Mouse (Mus musculus) megakaryocyte-erythroid progenitor cell, adult 5-6 weeks (primary cell): ENCODE data around the gene Nop2. TPM values are rescaled to one million over a fixed set of nuclear protein-coding genes. Genes with fewer than 3 reads are reported as not detected.
"Not testable (repeated sequence)": the region's sequence is repeated elsewhere in the genome, so short reads cannot be mapped to it uniquely, and the experiment has no call there.

Experiments used
- ATAC-seq: replicated peaks from 2 replicates; pipeline ENCODE4 v1.8.0; 2016; ENCODE audit warnings: mild to moderate bottlenecking, inconsistent platforms; ENCODE audit not compliant: severe bottlenecking, poor library complexity, low FRiP score, low TSS enrichment
- total RNA-seq, 2 experiments: library from RNA; stranded (forward) in 1 of 2; stranded (reverse) in 1 of 2; fragments of 200-1000, 215-1000 nt in 1 of 2; fragments of >200 nt in 1 of 2; fragmentation: Nextera tagmentation in 1 of 2; gene quantifications; 2 replicates each; pipeline ENCODE4 v1.2.3; 2014 to 2017

The Nop2 gene
- total RNA-seq, 2 experiments from 2014 or later, result 114 to 125 TPM

GRCm38 (mm10) chr6:125148926-125149568, 17.3 kb downstream of the Nop2 start:
- no peak for ATAC-seq

- no peak for ATAC-seq
These were observed 17.9 kb downstream of the Nop2 start for GRCm38 (mm10) chr6:125149569-125149950.

GRCm38 (mm10) chr6:125152212-125153017, 20.7 kb downstream of the Nop2 start:
- peak; percentile 44 for ATAC-seq

DNA sequence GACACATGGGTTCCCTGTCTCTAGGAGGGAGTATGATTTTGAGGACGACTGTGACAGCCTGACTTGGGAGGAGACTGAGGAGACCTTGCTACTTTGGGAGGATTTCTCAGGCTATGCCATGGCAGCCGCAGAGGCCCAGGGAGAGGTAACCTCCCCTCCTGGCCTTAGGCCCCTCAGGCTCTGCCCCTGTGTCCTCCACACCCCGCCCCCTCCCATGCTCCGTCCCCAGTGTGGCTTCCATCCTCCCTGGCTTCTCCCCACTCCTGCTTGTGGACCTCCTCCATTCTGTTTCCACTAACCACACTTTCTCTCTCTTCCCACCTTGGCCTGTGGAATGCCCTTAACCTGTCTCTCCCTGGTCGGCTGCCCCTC, 21.3 kb downstream of the Nop2 start:
- ATAC-seq, result no peak

GRCm38 (mm10) chr6:125153682-125154081, 22.0 kb downstream of the Nop2 start:
- ATAC-seq, result no peak

DNA sequence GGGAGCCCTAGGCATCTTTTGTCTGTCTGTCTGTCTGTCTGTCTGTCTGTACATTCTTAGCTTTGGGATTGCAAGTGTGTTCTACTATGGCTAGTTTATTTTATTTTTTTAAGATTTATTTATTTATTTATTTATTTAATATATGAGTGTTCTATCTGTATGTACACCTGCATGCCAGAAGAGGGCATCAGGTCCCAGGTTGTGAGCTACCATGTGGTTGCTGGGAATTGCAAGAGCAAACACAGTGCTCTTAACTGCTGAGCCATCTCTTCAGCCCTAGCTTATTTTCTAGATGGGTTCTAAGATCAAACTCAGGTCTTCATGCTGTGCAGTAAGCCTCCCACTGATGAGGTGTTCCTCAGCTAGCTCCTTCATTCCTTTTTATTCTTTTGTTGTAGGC, 22.8 kb downstream of the Nop2 start:
- 0 out of 2 replicates have a peak, but pooled peaks have one; percentile 28 for ATAC-seq

DNA sequence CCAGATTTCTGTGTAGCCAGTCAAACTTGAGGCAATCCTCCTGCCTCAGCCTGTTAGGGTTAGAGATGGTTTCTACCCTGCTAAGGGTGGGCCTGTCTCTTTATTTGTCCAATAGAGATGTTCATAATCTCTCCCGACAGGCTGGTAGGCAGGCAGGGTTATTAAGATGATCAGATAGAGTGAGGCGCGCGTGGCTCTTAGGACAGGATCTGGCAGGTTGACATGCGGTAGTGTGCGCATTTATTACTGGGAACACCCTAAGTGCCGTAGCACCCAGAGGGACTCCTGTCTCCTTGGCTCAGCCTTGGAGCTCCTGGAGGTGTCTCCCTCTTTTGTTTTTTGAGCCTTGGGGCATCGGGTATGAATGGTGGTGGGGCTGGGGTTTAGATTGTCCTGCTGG, 23.6 kb downstream of the Nop2 start:
- peak; percentile 40 for ATAC-seq

DNA sequence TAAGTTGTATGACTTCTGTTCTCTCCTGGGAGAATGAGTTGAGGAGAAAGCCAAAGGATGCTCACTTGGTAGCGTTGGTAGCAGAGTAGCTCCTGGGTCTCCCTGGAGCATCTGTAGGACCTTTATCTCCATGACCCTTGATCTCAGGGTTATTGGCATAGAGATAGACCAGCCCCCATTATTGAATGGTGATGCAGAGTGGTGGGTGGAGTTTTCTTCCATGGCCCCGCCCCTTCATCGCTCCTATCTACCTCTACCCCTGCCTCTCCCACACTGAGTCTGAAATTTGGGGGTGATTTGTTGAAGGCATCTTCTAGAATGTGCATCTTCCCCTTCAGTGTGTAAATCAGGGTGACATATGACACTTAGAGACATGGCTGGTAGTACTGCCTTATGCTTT, 24.8 kb downstream of the Nop2 start:
- ATAC-seq, result no peak

DNA sequence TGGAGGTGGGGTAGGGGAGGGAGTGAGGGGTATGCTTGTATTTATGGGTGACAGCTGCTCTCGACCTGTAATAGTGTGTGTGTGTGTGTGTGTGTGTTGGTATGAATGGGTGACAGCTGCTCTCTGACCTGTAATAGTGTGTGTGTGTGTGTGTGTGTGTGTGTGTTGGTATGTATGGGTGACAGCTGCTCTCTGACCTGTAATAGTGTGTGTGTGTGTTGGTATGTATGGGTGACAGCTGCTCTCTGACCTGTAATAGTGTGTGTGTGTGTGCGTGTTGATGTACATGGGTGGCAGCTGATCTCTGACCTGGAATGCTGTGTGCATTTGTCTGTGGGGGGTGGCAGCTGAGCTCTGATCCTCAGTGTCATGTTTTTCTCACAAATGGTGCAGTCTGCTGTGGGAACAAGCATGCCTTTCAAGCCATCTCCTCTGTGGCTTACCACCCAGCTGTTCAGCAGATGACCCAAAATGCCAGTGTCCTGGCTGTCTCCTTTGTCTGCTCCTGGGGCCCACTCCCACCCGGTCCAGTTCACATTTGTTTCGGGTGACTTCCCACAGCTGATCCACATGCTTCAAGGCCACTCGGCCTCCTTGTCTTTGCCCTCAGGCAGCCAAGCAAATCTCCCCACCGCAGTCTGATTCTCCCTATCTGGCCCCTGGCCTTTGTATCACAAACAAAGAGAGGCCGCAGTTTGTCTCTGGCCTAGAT, 25.4 kb downstream of the Nop2 start:
- ATAC-seq, result no peak

- ATAC-seq, result no peak
These were observed 27.3 kb downstream of the Nop2 start for GRCm38 (mm10) chr6:125158944-125159492.

DNA sequence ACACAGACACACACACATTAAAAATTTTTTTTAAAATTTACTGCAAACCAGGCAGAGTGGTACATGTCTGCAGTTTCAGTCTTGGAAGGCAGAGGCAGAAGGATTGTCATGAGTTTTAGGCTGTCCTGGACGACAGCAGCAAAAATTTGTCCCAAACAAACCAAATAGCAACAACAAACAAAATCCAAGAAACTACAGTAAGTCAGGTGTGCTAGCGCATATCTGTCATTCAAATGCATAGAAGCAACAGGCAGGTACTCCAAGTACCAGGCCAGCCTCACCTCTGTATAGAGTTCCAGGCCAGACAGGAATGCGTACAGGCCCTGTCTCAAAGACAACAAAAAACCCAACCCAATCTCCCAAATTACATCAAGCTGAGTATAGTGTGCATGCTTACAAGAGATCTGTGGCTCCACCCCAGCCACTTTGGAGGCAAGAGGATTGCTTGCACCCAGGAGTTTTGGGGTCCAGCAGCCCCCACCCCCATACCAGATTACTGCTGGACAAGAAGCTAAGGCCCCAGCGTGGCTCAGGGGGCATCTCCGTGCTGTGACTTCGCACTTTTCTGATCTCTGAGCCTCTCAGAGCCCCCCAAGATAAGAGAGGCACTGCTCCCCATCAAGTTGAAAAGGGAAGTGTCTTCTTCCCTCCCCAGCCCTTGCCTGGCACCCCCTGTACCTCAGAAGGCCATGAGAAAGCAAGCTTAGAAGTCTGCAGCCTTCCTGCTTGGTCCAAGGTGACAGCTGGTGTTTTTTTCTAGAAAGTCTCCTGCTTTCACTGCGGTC, 28.3 kb downstream of the Nop2 start:
- ATAC-seq, result no peak

- ATAC-seq, result no peak
These were observed 28.8 kb downstream of the Nop2 start for GRCm38 (mm10) chr6:125160558-125160853.

GRCm38 (mm10) chr6:125160854-125161760, 29.4 kb downstream of the Nop2 start:
- peak; percentile 10; the same call in 1 of the 2 replicates for ATAC-seq

GRCm38 (mm10) chr6:125161971-125162370, 30.3 kb downstream of the Nop2 start:
- ATAC-seq, result not testable (repeated sequence)

DNA sequence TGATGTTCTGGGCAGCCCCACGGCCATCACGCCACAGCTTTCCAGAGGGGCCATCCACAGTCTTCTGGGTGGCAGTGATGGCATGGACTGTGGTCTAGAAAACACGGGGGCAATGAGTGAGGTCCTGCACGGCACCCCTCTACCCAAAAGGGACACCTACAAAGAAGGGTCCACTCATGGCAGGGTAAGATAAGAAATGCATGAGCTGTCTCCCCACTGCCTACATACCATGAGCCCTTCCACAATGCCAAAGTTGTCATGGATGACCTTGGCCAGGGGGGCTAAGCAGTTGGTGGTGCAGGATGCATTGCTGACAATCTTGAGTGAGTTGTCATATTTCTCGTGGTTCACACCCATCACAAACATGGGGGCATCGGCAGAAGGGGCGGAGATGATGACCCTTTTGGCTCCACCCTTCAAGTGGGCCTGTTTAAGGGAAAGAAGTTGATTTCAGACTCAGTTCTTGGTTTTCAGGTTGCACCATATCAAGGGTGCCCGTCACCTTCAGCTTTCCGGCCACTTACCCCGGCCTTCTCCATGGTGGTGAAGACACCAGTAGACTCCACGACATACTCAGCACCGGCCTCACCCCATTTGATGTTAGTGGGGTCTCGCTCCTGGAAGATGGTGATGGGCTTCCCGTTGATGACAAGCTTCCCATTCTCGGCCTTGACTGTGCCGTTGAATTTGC, 31.1 kb downstream of the Nop2 start:
- not testable (repeated sequence) for ATAC-seq

GRCm38 (mm10) chr6:125163801-125164657, 32.3 kb downstream of the Nop2 start:
- ATAC-seq, result no peak

- peak; percentile 2; the same call in 1 of the 2 replicates for ATAC-seq
These were observed 33.1 kb downstream of the Nop2 start for GRCm38 (mm10) chr6:125164672-125165327.
